Mouse (Mus musculus) NIH3T3 (cell line): ENCODE results near the gene Slc26a11.

Source experiments
- DNase-seq: peaks from one replicate; pipeline ENCODE4 v3.0.0-alpha.2; 2012; ENCODE audit warnings: low read depth

Gene Slc26a11

GRCm38 (mm10) chr11:119402501-119403160, 47.3 kb downstream of the Slc26a11 start:
- no peak for DNase-seq

DNA sequence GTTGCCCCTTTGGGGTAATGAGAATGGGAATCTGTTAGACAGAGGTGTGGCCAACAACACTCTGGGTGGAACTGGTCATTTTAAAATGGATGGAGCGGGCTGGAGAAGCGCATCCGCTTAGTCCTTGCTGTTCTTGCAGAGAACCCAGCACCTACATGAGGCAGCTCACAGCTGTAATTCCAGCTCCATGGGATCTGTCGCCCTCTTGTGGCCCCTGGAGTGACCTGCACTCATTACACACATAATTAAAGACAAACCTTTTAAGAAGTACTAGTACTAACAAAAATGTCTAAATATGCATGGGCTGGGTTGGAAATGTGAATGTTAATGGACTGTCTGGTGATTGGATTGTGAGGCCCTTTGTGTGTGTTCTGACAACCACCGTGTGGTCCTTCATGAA, 49.3 kb downstream of the Slc26a11 start:
- DNase-seq = peak; percentile 77

DNA sequence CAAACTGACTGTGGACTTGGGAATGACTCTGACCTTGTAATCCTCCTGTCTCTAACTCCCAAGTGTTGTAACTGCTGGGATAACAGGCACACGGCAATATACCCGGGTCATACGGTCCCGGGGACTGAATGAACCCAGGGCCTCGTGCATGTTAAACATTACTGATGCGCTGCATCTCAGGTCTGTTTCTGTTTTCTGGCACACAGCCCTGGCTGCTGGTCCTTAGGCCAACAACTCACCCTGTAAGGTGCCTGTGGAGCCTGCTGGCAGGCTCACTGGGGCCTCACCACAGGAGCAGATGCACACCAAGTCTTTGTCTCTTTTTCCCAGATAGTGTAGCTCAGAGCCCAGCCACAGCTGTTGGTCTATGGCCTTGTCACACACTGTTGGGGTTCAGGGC, 52.0 kb downstream of the Slc26a11 start:
- no peak for DNase-seq

- DNase-seq = no peak
These were observed 52.6 kb downstream of the Slc26a11 start for GRCm38 (mm10) chr11:119407977-119408376.

- DNase-seq = no peak
These were observed 64.2 kb downstream of the Slc26a11 start for GRCm38 (mm10) chr11:119419327-119420118.

- DNase-seq = no peak
These were observed 65.1 kb downstream of the Slc26a11 start for GRCm38 (mm10) chr11:119420426-119420825.

DNA sequence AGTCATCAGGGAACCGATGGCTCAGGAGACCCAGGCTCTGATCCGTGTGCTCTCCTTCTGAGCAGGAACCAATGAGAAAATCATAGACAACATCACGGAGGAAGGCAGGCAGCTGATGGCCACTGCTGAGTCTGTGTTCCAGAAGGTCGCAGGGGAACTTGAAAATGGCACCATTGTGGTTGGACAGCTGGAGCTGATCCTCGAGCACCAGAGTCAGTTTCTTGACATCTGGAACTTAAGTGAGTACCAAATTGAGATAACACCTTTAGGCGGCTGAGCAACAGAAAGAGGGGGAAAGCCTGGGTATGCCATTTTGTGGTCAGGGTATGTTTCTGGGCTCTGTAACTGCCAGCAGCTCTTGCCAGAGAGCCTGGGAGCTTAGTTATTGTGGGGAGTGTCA, 72.1 kb downstream of the Slc26a11 start:
- no peak for DNase-seq

DNA sequence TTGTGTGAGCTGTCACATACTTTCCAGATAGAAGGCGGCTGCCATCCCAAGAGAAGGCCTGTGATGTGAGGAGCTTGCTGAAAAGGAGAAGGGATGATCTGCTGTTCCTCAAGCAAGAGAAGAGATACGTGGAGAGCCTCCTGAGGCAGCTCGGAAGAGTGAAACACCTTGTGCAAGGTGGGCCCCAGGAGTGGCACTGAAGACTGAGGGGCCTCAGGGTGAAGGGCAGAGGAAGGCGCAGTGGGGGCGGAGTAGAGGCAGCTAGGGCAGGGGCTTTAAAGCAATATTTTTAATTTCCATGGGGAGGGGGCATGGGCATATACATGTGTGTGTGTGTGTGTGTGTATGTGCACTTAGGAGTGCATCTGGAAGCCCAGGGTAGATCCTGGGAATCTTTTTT, 72.6 kb downstream of the Slc26a11 start:
- DNase-seq = no peak

GRCm38 (mm10) chr11:119428649-119429136, 73.3 kb downstream of the Slc26a11 start:
- peak; percentile 52 for DNase-seq
